Mouse (Mus musculus) neural tube, embryonic 14.5 days (tissue): ENCODE measurements around the gene Gh. TPM values are rescaled to one million over a fixed set of nuclear protein-coding genes. Genes with fewer than 3 reads are reported as not detected.

Experiments
- ATAC-seq: fragments of 200-750 bp; cut with Nextera tagmentation; 2 replicates; pipeline ENCODE4 v1.8.0; 2017; ENCODE audit warnings: low read depth, mild to moderate bottlenecking, moderate TSS enrichment, moderate library complexity
- H3K27ac ChIP-seq: fragments of 300-500 bp; sonication (generic); 2 replicates; pipeline ENCODE4 v1.5.1; 2014; ENCODE audit warnings: low read depth, mild to moderate bottlenecking, control low read depth, low read length, moderate library complexity, mixed read lengths
- H3K27me3 ChIP-seq: fragments of 300-500 bp; sonication (generic); 2 replicates; pipeline ENCODE4 v1.6.1; 2014; ENCODE audit warnings: low read length; ENCODE audit not compliant: control insufficient read depth, insufficient read depth
- H3K36me3 ChIP-seq: fragments of 300-500 bp; sonication (generic); 2 replicates; pipeline ENCODE4 v1.6.1; 2014; ENCODE audit warnings: low read length, mixed read lengths; ENCODE audit not compliant: control insufficient read depth, insufficient read depth
- H3K4me1 ChIP-seq: fragments of 300-500 bp; sonication (generic); 2 replicates; pipeline ENCODE4 v1.6.1; 2014; ENCODE audit warnings: low read length; ENCODE audit not compliant: control insufficient read depth, insufficient read depth
- H3K4me2 ChIP-seq: fragments of 300-500 bp; sonication (generic); 2 replicates; pipeline ENCODE4 v1.6.1; 2014; ENCODE audit warnings: mild to moderate bottlenecking, low read depth, low read length, control low read depth
- H3K4me3 ChIP-seq: fragments of 300-500 bp; sonication (generic); 2 replicates; pipeline ENCODE4 v1.5.1; 2014; ENCODE audit warnings: low read depth, low read length, control low read depth, mixed read lengths
- H3K9ac ChIP-seq: fragments of 300-500 bp; sonication (generic); replicated peaks from 2 replicates; pipeline ENCODE4 v1.6.1; 2014; ENCODE audit warnings: low read depth, mild to moderate bottlenecking, control low read depth, low read length, mixed read lengths
- H3K9me3 ChIP-seq: fragments of 300-500 bp; sonication (generic); 2 replicates; pipeline ENCODE4 v1.6.1; 2016; ENCODE audit warnings: low read length; ENCODE audit not compliant: control insufficient read depth
- WGBS: fragments of 180-500 bp; shearing (Covaris S2); extraction: QIAGEN DNeasy Blood & Tissue Kit; methylation state at CpG from one replicate; pipeline ENCODE4 v1.1.7; 2014; 5-methylcytosine and 5-hydroxymethylcytosine counted together
- polyA plus RNA-seq: library from polyadenylated mRNA; unstranded; fragments of >200 nt; fragmentation: Nextera tagmentation; extraction: Ambion mirVana; gene quantifications from 2 replicates; pipeline ENCODE4 v1.2.1, GENCODE M21; 2014

Gh gene
- polyA plus RNA-seq, 1 experiment from 2014 or later: not detected

DNA sequence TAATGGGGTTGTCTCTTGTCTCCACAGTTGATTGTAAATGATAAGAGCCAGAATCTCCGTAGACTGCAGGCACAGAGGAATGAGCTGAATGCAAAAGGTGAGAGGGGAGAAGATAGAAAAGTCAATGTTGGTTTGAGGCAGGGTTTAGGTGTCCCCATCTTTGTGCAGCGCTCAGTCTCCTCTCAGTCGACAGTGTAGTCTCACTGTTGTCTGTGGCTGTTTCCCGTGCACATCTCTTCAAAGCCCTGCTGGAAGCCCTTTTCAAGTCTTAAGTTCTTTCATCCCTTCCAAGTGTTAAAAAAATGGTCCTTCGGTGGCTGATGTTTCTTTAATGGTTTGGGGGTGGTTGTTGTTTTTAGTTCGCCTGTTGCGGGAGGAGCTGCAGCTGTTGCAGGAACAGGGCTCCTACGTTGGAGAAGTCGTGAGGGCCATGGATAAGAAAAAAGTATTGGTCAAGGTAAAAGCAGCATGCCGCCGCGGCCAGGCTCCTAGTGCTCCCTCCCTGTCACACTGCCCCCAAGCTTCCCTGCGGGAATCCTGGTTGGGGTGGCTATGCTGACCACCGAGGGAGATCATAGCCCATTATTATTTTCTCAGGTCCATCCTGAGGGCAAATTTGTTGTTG, 40.7 kb downstream of the Gh start:
- H3K9me3 ChIP-seq: no peaks in the 10 kb centered on the region
- no peaks in the 10 kb centered on the region for H3K27me3 ChIP-seq
- H3K4me1 ChIP-seq: peaks cover 8% of the 10 kb centered on the region; the same call in 1 of the 2 replicates
- H3K4me2 ChIP-seq: no peak overlapping the region
- no peak overlapping the region for H3K27ac ChIP-seq
- H3K36me3 ChIP-seq: peaks cover 45% of the 10 kb centered on the region
- ATAC-seq: no peak
- 88% methylated on average over 14 of the region's 14 CpGs for WGBS
- H3K4me3 ChIP-seq: no peak overlapping the region
- H3K9ac ChIP-seq: no peak overlapping the region

DNA sequence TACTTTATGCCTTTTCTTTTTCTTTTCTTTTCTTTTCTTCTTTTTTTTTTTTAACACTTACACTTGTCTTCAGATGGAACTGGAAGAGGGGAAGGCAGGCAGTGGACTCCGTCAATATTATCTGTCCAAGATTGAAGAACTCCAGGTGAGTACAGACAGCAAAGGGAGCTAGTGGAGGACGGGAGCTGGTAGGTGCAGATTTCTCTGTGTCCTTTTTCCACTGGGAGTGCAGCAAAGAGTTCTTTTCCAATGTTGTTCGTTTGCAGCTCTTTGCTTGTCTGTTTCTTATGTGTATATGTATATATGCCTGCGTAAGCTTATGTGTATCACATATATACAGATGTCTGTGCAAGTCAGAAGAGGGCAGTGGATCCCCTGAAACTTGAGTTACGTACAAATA, 44.9 kb downstream of the Gh start:
- peaks cover 19% of the 10 kb centered on the region for H3K36me3 ChIP-seq
- H3K9me3 ChIP-seq: no peaks in the 10 kb centered on the region
- H3K4me1 ChIP-seq: peaks cover 15% of the 10 kb centered on the region
- peak overlapping the region; percentile 68 for H3K4me3 ChIP-seq
- no peaks in the 10 kb centered on the region for H3K27me3 ChIP-seq
- WGBS: 78% methylated on average over 5 of the region's 5 CpGs
- no peak overlapping the region for H3K27ac ChIP-seq
- ATAC-seq: no peak
- peak overlapping the region; percentile 67; the same call in 1 of the 2 replicates for H3K9ac ChIP-seq
- peak overlapping the region; percentile 89 for H3K4me2 ChIP-seq

DNA sequence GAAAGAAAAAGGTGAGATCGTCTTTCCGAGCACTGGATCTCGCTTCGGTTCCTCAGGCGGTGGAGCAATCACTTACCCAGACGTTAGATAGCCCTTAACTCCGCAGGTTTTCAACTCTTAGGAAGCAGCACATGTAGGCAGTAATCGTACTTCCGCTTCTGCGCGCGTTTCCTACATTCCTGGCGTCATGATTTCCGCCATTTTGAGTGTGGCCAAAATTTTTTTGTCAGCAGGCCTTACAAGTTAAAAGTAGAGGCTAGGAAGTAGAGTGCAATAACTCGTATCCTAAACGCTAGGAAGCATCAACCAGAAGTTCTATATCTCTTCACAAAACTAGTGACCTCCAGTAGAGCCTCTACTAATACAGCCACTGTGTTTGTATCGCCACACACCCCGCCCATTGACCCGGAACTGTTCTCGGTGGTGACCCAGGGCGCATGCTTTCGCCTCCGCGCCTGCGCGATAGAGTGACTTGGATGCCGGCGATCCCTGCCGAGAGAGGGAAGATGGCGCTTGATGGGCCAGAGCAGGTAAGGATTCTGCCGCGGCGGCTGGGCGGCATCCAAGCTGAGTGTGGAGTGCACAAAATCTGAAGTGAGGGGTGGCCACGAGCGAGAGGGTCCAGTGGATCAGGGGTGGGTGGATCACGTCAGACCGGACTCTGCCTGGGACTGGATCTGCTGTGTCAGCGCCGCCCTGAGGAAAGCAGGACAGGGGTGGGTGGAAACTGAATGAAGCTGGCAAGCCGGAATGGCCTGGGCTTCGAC, 45.8 kb downstream of the Gh start, which contains the start of the genes Ftsj3 and Psmc5:
TSS of gene Ftsj3 (minus strand) at position 395 of the 767 bp plus-strand sequence.
TSS of gene Psmc5 (plus strand) at position 470 of the 767 bp plus-strand sequence.
- peak within 1 kb of the TSS; percentile 68 for H3K4me3 ChIP-seq
- H3K27me3 ChIP-seq: no peaks in the 10 kb centered on the region
- H3K27ac ChIP-seq: peak within 1 kb of the TSS; percentile 75
- ATAC-seq: peak; percentile 95
- H3K9me3 ChIP-seq: no peaks in the 10 kb centered on the region
- peak within 1 kb of the TSS; percentile 67 for H3K9ac ChIP-seq
- peaks cover 17% of the 10 kb centered on the region for H3K36me3 ChIP-seq
- H3K4me2 ChIP-seq: peak within 1 kb of the TSS; percentile 89
- WGBS: under 1% methylated on average over 42 of the region's 42 CpGs
- H3K4me1 ChIP-seq: peaks cover 15% of the 10 kb centered on the region

DNA sequence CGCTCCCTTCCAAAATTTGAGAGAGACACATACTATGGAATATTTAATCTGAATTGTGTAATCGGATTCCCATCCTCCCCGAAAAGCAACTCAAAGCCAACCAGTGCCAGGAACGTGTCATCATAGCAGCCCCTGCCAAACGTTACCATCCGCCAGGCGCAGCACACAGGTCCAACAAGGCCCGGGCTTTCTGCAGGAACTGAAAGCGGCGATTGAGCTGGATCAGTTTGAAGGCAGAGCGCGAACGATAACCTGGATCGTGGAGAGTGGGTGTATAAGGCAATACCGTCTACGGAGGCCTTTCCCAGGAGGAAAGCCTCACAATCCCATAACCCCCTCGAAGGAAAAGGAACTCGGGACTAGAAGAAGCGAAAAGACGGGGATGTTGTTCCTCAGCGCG, 46.5 kb downstream of the Gh start:
- Histone ChIP-seq H3K9ac (peak overlapping the region; percentile 44), H3K4me1 (peaks cover 15% of the 10 kb centered on the region), H3K36me3 (peaks cover 24% of the 10 kb centered on the region), H3K9me3 (no peaks in the 10 kb centered on the region), H3K27me3 (no peaks in the 10 kb centered on the region), H3K27ac (no peak overlapping the region), H3K4me2 (peak overlapping the region; percentile 89), H3K4me3 (peak overlapping the region; percentile 68)
- 0 out of 2 replicates have a peak, but pooled peaks have one; percentile 2 for ATAC-seq
- WGBS: 4% methylated on average over 22 of the region's 22 CpGs

DNA sequence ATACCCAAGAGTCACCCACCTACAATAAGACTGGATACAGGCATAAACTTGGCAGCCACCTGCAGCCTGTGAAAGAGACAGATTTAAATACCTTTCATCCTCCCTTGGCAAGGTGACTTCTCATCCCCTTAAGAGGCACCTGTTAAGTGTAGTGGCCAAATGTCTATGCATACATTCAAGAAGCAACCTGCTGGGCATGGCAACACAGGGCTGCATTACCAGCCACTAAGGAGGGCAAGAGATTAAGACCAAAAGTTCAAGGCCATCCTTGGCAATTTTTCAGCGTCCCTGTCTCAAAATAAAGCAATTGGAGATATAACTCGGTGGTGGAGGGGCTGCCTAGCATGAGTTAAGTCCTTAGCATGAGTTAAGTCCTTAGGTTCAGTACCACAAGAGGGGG, 46.9 kb downstream of the Gh start:
- Histone ChIP-seq H3K9me3 (no peaks in the 10 kb centered on the region), H3K4me1 (peaks cover 15% of the 10 kb centered on the region), H3K27ac (no peak overlapping the region), H3K4me3 (peak overlapping the region; percentile 68), H3K9ac (peak overlapping the region; percentile 44; the same call in 1 of the 2 replicates), H3K4me2 (peak overlapping the region; percentile 89), H3K27me3 (no peaks in the 10 kb centered on the region), H3K36me3 (peaks cover 28% of the 10 kb centered on the region)
- ATAC-seq: no peak
- 19% methylated on average over 2 of the region's 2 CpGs for WGBS

Other genes with a start within 250 kb of the Gh start
- gene Taco1, start 235.8 kb downstream of the Gh start, polyA plus RNA-seq: 7.1 and 7.3 TPM in 2 replicates
- gene Map3k3, start 217.3 kb downstream of the Gh start, polyA plus RNA-seq: 11.0 and 15.9 TPM in 2 replicates
- 0.88 TPM in 1 of 2 replicates, not detected in the other for gene Gm10840, start 141.0 kb downstream of the Gh start, polyA plus RNA-seq
- 120 and 140 TPM in 2 replicates for gene Limd2, start 141.0 kb downstream of the Gh start, polyA plus RNA-seq
- 33.0 and 34.8 TPM in 2 replicates for gene Strada, start 99.7 kb downstream of the Gh start, polyA plus RNA-seq
- gene Ccdc47, start 85.5 kb downstream of the Gh start, polyA plus RNA-seq: 78.3 and 99.4 TPM in 2 replicates
- 73.2 and 97.4 TPM in 2 replicates for gene Ddx42, start 84.9 kb downstream of the Gh start, polyA plus RNA-seq
- 29.6 and 36.3 TPM in 2 replicates for gene Ftsj3, start 45.8 kb downstream of the Gh start, polyA plus RNA-seq
- 300 and 322 TPM in 2 replicates for gene Psmc5, start 45.7 kb downstream of the Gh start, polyA plus RNA-seq
- gene Smarcd2, start 28.9 kb downstream of the Gh start, polyA plus RNA-seq: 10.3 and 21.4 TPM in 2 replicates
- 0.27 TPM in 1 of 2 replicates, not detected in the other for gene Tcam1, start 25.2 kb downstream of the Gh start, polyA plus RNA-seq
- gene Cd79b, start 12.9 kb upstream of the Gh start, polyA plus RNA-seq: 0.68 and 0.89 TPM in 2 replicates
- gene Scn4a, start 51.4 kb upstream of the Gh start, polyA plus RNA-seq: 0.06 TPM in 1 of 2 replicates, not detected in the other
- gene Prr29, start 63.6 kb upstream of the Gh start, polyA plus RNA-seq: not detected in 2 replicates
- gene Icam2, start 86.2 kb upstream of the Gh start, polyA plus RNA-seq: 5.1 and 14.2 TPM in 2 replicates
- 7.4 and 7.6 TPM in 2 replicates for gene Ern1, start 186.0 kb upstream of the Gh start, polyA plus RNA-seq